Mouse (Mus musculus) colon, adult 2 months (tissue): ENCODE results near the gene Thg1l. TPM values are rescaled to one million over a fixed set of nuclear protein-coding genes. Genes with fewer than 3 reads are reported as not detected.

ENCODE experiments used
- polyA plus RNA-seq: library from polyadenylated mRNA; depleted of rRNA; stranded (reverse); fragments of >200 nt; gene quantifications from 2 replicates; pipeline ENCODE4 v1.2.3, GENCODE M21; 2012; rRNA removed

Thg1l gene
- polyA plus RNA-seq: 2.9 and 3.2 TPM in 2 replicates

GRCm38 (mm10) chr11:45955127-45955627 lies at the start of gene Thg1l:
Thg1l (minus strand) TSS chr11:45955494.

GRCm38 (mm10) chr11:45979946-45980892 lies 24.9 kb upstream of the Thg1l start, which contains the start of gene Sox30:
Sox30 (plus strand) TSS chr11:45980310.

DNA sequence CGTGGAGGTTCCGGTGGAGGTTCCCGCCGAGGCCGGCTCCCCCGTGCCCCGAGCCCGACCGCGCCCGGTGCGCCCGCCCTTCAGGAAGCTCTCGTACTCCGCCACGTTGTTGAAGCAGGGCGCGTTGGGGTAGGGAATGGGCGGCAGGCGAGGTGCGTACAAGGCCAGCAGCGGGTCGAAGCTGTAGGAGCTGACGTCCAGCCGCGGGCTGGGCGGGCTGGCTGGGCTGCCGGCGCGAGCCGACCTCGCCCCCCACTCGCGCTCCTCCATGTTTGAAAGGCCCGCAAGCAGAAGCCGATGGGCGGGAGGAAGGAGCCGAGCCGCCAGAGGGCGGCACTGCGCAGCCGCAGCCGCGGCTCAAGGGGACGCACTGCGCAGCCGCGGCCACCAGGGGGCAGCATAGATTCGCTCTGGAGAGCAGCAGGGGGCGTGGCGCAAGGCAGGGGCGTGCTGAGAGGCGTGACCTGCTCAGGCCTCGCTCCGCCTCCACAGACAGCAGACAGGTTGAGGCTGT lies 10.6 kb downstream of the Thg1l start, which contains the start of gene Lsm11:
Lsm11 (minus strand) TSS at position 293 of the 514 bp plus-strand sequence.

Other genes with a start within 250 kb of the Thg1l start
- gene Clint1, start 103.4 kb downstream of the Thg1l start, polyA plus RNA-seq: 76.6 and 87.1 TPM in 2 replicates
- gene Lsm11, start 10.6 kb downstream of the Thg1l start, polyA plus RNA-seq: 6.4 and 7.9 TPM in 2 replicates
- gene Sox30, start 24.8 kb upstream of the Thg1l start, polyA plus RNA-seq: 0.09 and 0.12 TPM in 2 replicates
- 17.1 and 19.1 TPM in 2 replicates for gene Gm12166, start 96.8 kb upstream of the Thg1l start, polyA plus RNA-seq
- gene Adam19, start 100.5 kb upstream of the Thg1l start, polyA plus RNA-seq: 12.6 and 14.9 TPM in 2 replicates
- gene Nipal4, start 211.0 kb upstream of the Thg1l start, polyA plus RNA-seq: 2.5 and 2.6 TPM in 2 replicates